Mouse (Mus musculus) heart, adult 2 months (tissue): Measurements from ENCODE around the gene Samhd1.
A peak's percentile ranks its signal among the peaks of the same experiment; 100 is the strongest.

ENCODE experiments used
- CTCF ChIP-seq: fragments of 200-600 bp; IDR thresholded peaks from 2 replicates; pipeline ENCODE4 v1.8.1; 2022; ENCODE audit warnings: antibody characterized with exemption, mild to moderate bottlenecking, moderate library complexity
- EP300 ChIP-seq: fragments of 200-500 bp; IDR thresholded peaks from 2 replicates; pipeline ENCODE4 v1.6.1; 2011; ENCODE audit warnings: low read depth, low read length, control low read depth; ENCODE audit not compliant: insufficient read depth

GRCm38 (mm10) chr2:157074772-157075171 lies 60.3 kb downstream of the Samhd1 start:
- TF ChIP-seq EP300 (0 out of 2 replicates have a peak, but pooled peaks have one; percentile 4), CTCF (no peak)
